Mouse (Mus musculus) brain, embryonic 18.5 days (tissue): ENCODE data around the gene Zfp69.

Experiments
- DNase-seq: peaks from one replicate; pipeline ENCODE4 v3.0.0-alpha.2; 2012; ENCODE audit warnings: low read depth, low spot score

Gene Zfp69

DNA sequence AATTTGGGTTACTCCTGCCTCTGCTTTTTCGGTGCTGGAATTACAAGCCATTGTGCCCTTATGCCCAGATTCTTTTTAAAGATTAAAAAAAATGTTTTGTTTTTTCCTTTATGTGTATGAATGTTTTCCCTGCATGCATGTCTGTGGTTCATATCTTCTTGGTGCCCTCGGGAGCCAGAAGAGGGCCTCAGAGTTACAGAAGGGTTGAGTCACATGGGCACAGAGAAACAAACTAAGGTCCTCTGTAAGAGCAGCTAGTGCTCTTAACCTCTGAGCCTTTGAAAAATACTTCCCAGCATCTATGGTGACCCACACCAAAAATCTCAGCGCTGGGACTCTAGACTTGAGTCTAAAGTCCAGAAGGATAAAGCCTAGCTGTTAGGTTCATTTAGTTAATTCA is 26.1 kb downstream of the Zfp69 start:
- DNase-seq, result no peak

DNA sequence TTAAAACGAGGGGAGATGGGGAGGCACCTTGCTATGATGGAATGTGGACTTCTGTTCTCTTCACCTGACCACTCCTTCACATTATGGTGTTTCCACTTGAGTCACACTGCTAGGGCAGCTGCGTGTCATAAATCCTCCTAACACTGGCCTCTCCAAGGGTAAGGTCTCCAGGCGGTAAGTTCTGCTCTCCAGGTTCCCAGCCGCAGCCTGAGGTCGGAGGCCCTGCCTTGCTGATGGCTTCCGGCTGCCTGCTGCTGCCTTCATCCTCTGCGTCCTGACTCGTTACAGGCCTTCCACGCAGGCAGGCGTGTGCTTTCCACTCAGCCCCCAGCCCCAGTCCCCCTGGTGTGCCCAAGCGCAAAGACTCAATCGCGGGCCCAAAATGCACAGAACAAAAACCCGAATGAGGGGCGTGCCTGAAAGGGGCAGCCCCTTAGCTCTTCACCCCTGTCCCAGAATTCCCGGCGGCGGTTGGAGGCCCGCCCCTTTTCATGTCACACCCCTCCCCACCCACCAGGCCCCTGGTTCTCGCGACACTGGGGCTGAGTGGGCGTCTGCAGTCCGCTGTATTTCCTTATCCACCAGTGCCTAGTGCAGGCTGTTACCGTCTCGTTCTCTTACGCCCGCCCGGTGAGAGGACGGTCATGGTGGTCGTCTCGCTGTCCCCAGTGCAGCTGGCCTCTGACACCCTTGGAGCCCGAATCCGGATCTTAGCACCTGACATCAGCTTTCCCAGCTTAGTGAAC is 26.8 kb downstream of the Zfp69 start, which contains the start of gene Exo5:
Gene Exo5, minus strand, starts transcription at position 464 of the 746 bp plus-strand sequence.
- DNase-seq, result peak; percentile 79

DNA sequence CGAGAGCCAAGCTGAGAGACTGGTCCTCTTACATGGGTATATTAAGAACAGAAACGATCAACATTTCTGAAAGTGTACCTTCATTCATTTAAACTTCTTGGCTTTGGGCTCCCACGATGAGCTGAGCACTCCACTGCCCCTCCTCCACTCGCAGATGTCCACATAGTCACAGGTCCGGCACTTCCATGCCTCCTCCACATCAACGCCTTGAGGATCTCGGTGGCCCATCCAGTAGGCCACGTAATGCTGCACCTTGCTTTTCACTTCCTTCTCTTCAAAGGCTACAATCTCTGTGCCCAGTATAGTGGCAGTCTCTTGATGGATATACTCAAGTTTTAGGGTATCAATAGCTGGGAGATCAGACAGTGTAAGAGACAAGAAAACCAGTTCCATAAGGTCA is 30.0 kb downstream of the Zfp69 start:
- no peak for DNase-seq

DNA sequence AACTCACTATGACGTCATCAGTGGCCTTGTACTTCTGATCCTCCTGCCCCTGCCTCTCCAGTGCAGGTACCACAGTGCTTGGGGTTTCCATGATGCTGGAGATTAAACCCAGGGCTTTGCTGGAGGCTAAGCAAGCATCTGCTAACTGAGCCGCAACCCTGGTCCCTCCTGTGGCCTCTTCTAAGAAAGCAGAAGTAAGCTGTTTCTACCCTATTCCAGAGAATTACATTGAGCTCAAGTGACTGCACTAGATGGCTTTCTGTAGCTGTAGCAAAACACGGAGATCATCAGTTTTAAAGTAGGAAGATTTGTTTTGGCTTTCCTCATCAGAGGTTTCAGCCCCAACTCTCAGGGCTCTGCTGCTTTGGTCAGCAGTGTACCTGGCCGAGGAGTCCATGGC is 37.0 kb downstream of the Zfp69 start:
- no peak for DNase-seq

DNA sequence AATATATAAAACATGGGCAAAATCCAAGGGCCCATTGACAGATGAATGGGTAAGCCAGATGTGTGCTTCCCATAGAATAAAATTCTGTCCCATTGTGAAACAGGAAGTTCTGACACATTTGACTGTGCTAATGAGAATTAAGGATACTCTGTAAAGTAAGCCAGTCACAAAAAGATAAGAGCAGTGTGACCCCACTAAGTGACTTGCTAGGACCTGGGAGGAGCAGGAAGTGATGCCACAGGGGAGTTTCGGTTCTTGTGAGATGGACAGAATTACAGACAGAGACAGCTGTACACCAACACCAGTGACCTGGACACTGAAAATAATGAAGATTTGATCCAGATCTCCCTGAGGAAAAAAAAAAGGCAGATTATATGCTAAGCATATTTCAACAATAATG is 37.6 kb downstream of the Zfp69 start:
- DNase-seq, result no peak

DNA sequence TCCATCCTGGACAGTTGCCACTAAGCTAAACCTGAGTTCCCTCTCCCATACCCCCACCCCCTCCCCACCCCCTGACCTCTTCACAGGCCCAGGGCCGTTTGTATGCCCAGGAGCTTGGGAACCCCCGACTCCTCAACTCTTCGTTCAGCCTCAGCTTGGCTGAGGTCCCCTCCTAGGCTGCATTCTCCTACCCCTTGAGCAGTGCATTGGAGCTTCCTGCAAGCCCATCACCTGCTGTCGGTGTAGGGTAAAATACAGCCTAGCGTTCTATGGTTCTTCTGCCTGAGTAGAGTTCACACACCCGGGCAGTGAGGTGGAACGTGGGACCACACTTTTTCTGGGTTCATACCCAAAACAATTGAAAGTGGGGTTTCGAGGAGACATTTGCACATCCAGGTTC is 38.1 kb downstream of the Zfp69 start:
- DNase-seq, result no peak

DNA sequence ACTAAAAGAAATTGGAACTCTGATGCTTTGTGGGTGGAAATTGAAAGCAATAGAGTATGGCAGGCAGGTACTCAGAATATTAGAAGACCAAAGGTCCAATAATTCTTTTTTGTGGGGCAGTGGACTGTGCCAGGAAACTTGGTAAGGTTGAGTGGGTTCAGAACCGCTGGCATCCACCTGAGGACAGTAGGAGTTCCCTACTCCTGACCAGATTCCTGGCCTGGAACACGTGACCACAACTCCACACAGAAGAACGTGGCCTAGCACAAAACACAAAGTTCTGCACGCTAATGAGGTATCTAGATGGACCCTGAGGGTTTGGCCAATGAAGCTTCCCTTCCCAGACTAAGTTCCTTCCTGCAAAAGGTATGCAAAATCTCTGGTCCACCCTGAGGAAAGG is 38.6 kb downstream of the Zfp69 start:
- no peak for DNase-seq

DNA sequence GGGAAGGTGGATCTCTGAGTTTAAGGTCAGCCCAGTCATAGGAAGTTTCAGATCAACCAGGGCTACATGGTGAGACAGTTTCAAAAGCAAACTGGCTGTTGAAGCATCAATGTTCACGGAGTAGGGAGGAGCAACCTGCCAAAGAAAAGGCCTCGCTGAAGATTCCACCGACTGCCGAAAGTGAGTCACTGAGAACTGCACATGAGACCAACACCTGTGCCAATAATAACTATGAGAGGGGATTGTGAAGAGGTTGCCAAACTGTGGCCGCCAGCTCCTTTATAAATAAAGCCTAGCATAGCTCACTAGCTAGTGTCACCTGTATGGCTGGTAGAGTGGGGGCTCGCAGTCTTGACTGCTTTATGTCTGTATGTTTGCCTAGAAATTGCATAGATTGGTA is 40.4 kb downstream of the Zfp69 start:
- no peak for DNase-seq

DNA sequence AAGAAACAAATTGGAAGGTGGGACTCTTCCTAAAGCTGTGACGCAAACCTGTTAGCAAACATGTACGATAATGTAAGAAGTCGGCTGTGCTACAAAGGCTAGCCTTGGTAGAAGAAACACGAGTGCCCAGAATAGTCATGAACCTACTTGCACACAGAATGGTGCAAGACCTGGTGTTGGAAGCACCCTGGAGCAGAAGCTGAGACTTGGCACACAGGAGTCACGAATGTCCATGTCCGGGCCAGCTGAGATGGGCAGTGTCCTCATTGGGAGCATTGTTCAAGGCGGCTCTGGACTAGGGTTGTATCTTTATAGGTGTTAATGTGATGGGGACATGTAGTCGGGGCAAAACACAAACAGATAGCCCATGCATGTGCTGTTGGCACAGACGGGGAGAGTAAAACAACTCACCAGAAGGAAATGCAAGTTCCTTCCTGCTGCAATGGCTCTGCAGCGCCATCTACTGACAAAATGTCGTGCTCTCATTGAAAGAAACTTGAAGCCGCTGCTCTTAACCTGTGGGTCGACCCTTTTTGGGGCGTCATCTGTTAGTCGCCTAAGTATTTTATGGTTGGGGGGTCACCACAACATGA is 41.8 kb downstream of the Zfp69 start:
- no peak for DNase-seq

DNA sequence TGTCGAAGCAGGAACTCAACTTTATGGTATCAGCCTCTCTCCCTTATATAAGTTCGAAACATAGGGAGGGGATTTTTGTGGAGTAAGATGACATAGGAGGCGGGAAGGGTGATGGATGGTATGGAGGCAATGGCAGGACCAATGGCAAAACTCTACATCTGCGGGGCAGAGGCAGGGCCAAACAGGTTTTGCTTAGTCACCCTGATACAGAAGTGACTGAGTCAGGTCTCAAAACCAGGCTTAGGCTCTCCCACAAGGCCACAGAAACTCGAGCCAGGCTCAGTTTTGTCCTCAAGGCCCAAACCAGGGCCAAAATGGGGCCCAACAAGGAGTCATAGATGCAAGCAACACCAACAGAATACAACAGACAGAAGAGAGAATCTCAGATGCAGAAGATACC is 45.9 kb downstream of the Zfp69 start:
- DNase-seq, result no peak

DNA sequence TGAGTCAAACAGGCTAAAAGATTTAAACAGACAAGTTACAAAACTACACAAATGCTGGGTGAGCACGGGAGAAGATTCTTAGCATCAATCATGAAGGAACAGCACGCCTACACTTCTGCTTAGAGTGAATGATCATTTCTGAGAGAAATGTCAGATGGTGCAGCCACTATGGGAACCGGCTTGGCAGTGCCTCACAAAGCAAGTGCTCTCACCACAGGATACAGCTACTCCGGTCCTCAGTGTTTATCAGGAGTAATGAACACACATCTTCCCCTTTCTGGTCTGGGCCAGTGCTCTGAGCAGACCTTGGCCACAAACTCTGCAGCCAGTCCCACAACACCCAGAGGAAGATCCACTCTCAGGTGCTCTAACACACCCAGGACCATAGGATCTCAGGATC is 47.0 kb downstream of the Zfp69 start:
- no peak for DNase-seq

DNA sequence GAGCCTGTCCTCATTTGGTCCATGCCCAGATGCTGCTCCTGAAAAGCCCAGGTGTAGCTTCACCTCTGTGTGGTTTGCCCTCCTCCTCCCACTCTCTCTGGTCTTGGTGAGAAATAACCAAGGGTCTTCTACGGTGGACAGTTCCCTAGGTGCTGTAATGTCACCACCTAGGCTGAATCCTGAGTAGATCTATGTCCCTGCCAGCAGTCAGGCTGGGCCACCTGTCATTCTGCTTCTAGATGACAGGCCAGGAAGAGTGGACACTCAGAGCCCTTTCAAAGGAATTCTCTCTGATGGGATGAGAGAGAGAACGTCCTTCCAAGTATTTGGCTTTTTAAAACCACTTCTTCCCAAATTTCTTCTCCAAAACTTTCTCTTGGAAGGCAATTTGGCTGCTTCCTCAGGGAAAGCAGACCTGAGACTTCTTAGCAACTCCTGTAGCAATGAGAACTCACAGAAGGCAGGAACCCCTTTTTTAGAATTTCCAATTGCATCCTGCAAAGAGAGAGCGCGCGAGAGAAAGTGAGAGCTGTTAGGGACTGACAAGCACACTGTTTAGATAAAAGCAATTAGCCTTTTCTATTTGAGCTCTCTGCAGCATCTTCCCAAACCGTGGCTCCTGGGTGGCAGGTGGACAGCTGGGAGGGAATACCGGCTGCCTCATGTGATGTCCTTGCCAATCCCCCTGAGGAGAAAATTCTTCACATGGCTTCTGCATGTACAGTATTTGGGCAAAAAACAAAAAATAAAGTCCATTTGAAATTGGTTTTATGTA is 55.5 kb downstream of the Zfp69 start:
- DNase-seq, result no peak

DNA sequence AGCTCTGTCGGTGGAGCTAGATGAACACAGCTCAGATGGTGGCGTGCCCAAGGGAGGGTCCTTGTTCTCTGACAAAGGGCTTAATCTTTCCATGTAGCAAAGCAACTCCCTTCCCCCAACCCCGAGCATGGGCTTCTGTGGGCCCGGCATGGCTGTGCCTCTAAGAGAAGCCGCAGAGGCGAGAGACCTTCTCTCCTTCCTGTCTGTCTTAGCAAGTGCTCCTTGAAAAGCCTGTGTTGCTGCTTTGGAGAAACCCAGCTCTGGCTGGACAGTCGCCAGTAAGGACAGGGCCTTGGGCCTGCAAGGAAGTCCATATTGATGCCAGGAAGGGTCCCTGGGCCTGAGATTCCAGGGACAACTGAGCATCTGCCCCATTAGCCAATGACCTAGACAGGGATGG is 56.3 kb downstream of the Zfp69 start:
- no peak for DNase-seq

DNA sequence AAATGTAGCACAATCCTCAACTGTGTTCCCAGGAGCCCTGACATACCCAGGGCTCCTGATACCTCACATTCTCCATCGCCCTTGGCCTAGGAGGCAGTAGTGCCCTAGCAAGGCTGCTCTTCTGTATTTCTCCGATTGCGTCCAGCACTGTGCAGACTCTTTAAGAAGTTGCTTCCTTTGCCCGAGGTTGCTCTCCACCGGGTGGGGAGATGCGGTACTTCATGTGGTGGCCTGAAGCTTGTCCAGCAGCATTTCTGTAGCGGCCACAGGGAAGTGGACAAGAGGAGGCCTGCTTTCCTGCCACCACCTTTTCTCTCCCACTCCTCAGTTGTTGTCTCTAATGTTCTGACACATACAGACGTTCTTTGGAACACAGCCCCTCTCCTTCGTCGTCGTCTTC is 56.9 kb downstream of the Zfp69 start:
- DNase-seq, result no peak

DNA sequence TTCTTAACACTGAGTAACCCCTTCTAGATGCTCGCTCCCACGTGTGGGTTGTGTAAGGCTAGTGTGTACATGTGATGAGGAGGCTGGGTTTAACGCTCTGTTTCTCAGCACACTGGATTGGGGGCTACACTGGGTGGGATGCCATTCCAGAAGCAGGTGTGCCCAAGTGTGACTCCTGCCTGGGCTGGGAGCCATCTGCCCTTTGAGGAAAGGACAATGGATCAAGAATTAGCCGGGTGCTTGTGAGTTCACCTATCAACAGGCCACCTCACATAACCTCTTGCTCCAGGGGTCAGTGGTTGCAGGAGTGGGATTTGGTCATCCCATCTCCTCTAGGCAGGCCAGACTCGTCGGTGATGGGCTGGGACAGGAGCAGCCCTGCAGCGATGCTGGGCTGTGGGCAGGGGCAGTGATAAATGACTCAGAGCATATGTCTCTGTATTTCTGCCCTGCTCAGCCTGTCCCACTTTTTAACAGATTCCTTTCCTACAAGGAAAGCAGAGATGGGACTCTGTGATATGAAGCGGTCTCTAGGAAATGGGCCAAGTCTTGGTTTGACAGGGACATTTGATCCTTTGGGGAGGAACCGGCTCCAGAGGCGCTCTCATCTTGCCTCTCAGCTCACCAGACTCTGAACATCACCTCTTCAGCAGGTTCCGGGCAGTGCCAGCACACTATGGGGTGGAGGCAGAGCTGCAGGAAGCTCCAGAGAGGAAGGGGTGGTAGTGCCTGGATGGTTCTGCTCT is 57.7 kb downstream of the Zfp69 start:
- no peak for DNase-seq

DNA sequence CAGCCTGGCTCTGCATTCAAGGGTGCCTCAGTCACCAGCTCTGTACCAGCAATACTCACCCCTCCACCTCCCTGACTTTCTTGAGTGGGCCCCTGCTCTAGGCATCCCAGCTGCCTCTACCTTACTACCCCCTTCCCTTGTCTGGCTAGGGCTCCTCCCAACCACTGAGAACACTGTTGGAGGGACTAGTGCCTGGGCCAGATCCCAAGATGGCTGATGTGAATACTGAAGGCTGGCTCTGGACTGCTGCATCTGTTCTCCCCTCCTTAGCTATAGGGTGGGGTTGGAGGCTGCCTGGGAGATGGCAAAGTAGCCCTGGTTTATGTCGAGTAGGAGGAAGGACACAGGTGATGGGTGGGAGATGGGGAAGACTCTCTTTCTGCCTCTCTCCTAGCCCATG is 59.0 kb downstream of the Zfp69 start:
- DNase-seq, result no peak

DNA sequence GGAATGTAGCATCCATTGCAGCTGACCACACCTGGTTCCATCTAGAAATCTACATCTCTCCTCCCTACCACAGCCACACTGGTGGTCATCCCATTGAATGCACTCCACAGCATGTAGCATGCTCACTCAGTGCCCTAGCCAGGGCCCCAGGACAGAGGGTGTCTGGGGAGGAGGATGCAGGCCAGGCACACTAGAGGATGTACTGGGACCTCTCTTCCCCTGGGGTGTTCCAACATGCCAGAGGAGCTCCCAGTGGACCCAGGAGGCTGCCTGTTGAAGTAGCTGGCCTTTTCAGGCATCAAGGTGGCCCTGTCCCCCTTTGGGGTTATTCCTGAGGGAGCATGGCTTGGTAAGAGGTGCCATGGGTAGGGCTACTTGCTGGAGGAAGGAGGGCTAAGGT is 59.5 kb downstream of the Zfp69 start:
- no peak for DNase-seq

DNA sequence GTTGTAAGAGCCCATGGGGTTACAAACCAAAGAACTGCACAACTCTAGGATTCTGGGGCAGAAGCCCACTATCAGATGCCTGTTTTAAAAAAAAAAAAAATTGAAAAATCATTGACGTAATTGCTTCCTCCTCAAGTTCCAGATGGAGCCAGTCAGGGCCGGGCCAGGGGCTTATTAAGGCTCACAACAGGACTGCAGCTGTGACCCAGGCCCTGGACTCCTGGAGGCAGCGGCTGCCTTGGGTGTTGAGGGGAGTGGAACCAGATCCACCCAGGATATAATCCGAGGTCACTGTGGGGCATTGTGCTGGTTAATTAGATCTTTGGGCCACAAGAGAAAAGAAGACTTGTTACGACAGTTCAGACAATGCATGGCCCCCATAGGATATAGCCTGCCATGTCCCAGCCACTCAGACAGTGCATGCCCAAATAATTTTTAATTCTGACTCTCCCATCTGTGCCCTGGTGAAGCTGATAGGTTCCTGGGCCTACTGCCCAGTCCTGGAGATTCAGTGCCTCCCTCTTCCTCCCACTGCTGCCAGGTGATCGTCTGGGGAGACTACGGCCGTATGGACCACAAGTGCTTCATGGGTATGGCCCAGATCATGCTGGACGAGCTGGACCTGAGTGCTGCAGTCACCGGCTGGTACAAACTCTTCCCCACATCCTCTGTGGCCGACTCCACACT is 60.6 kb downstream of the Zfp69 start:
- DNase-seq, result no peak

DNA sequence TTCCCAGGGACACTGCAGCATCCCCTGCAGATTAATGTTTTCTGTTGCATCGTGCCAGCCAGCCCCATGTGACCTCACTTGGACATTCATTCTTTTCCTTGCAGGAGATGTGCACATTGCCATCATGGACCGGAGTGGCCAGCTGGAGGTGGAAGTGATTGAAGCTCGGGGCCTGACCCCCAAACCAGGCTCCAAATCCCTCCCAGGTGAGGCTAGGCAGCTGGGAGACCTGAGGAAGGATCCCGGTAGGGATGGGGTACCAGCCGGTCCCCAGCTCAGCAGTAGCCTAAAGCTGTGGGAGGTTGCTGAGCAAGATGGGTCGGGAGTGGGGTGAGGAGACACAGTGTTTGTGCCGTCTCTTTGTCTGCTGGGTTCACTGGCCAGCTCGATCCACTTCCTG is 62.6 kb downstream of the Zfp69 start:
- no peak for DNase-seq

DNA sequence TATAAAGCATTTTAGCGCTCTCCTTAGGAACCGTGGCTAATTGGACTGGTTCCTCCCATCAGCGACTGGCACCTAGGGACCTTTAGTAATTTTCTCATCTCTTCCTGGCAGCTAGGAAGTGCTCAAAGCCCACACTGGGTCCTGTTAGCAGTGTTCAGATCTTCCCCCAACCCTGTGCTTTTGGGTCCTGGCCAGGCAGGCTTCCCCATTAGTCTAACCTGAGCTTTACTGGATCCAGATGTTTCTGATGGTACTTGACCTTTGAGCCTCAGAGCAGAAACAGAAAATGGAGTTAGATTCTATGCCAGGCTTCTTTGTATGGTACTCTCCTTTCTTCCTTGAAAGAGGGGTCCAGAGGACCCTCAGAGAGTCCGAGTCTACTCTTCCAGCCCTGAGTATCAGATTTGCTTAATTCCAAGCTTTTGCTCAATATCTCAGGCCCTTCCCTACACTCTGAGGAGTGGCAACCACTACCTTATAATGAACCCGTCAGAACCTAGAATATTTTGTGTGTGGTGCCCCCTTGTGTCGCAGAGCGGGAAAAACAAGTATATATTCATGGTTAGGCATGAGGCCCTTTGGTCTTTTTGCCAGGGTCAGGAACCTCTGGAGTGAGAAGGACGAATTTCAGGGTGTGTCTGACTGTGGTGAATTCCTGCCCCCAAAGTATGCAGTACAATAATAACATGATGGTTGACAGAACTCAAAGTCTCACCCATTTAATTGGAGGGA is 64.0 kb downstream of the Zfp69 start:
- no peak for DNase-seq

DNA sequence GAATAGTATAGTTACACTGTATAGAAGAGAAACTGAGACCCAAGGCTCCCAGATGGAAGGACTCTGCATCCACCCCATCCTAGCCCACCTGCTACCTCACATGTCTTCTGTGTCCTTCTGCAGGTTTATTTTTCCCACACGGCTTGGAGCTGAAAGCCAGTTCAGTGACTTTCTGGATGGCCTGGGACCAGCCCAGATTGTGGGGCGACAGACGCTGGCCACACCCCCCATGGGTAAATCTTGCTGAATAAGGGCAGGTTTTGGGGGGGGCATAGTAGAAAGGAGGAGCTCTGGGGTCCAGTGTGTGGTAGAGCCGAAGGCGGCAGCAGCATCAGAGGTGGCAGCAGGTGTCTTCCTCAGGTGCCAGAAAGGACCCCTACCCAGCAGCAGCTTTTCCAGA is 64.7 kb downstream of the Zfp69 start:
- no peak for DNase-seq
